Comparison of ENCODE assay signal across 23 mouse cellular contexts in the genomic region with DNA sequence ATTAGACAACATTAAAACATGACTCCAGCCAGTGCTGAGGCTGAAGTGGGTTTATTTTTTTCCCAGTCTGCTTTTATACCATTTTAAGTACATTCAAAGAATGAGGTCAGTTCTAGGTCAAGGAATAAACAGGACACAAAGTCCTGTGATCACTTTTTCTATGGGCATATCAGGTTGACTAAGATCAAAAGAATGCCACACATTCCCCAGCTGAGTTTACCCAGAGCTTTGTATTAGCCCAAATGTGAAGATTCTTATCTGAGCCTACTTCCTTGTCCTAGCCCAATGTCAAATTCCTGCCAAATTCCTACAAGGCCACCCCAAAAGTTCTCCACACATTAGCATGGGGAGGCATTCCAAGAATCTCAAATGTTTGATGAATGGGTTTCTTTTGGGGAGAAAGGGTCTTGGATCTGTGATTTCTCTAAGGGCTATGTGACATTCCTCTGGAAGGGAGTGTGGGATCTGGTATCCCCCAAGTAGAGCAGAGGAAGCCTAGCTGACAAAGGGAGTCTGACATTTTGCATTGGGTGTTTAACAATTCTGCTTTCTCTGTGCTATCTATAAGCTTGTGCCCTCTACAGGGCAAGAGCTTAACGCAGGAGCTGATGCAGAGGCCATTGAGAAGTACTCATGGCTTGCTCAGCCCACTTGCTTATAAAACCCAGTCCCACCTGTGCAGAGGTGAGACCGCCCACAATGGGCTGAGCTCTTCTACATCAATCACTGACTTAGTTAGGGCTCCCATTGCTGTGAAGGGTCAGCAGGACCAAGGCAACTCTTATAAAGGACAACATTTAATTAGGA.
A peak's percentile ranks its signal among the peaks of the same experiment; 100 is the strongest.
DNase-seq lines count a peak whose midpoint lies in the region; ATAC-seq and TF ChIP-seq lines count a peak whose summit lies in the region.
"Had no signal": no experiment of that assay in that cellular context is flagged by ENCODE, and none has a peak within 500 bp of the region (broad histone marks: within the 10 kb centered on the region; RNA-seq: fewer than 3 reads in every experiment).

No protein-coding gene starts in this region.

- no peak overlapping the region for H3K4me3 ChIP-seq in lung, postnatal 0 days (ENCODE audit: low read depth, low read length)
- no peak overlapping the region for H3K4me3 ChIP-seq in liver, embryonic 11.5 days (ENCODE audit: low read depth, low read length)
- no peak overlapping the region for H3K4me3 ChIP-seq in hindbrain, postnatal 0 days (ENCODE audit: low read length)
- H3K4me3 ChIP-seq: embryonic facial prominence, embryonic 15.5 days; hindbrain, embryonic 12.5 days; limb, embryonic 13.5 days; liver, embryonic 13.5 days; midbrain, embryonic 12.5 days had no signal

- H3K4me2 ChIP-seq in lung, postnatal 0 days (replicated peaks; ENCODE audit: low read depth, low read length) = no peak overlapping the region
- no peak overlapping the region for H3K4me2 ChIP-seq in liver, embryonic 11.5 days
- no peak overlapping the region for H3K4me2 ChIP-seq in hindbrain, postnatal 0 days (ENCODE audit: low read depth, low read length)
- H3K4me2 ChIP-seq: embryonic facial prominence, embryonic 15.5 days; hindbrain, embryonic 12.5 days; limb, embryonic 13.5 days; liver, embryonic 13.5 days; midbrain, embryonic 12.5 days had no signal

- no peak overlapping the region for H3K27ac ChIP-seq in lung, postnatal 0 days (ENCODE audit: low read length)
- H3K27ac ChIP-seq in liver, embryonic 11.5 days (ENCODE audit: low read depth, low read length) = no peak overlapping the region
- no peak overlapping the region for H3K27ac ChIP-seq in hindbrain, postnatal 0 days
- H3K27ac ChIP-seq: embryonic facial prominence, embryonic 15.5 days; hindbrain, embryonic 12.5 days; limb, embryonic 13.5 days; liver, embryonic 13.5 days; midbrain, embryonic 12.5 days had no signal

- peak; percentile 2 for DNase-seq in embryo, embryonic 11 days
- DNase-seq in embryo, embryonic 9.5 days (ENCODE audit: extremely low spot score) = no peak
- peak; percentile 6 for DNase-seq in lung, postnatal 0 days (ENCODE audit: low spot score)
- no peak for DNase-seq in lung, postnatal 36 days
- peak; percentile 39 for DNase-seq in WW6 (ENCODE audit: low read depth, low spot score)
- DNase-seq in yolk sac, embryonic 10.5 days (ENCODE audit: low spot score) = peak; percentile 6
- no peak for DNase-seq in liver, embryonic 11.5 days (ENCODE audit: low spot score)
- DNase-seq in hindbrain, postnatal 0 days (ENCODE audit: low spot score) = no peak
- DNase-seq: cerebellum, adult 11 months; cerebellum, adult 9-11 months; gastrocnemius, postnatal 14 days; heart, adult 18-20 months; kidney, adult 8-10 months; kidney, postnatal 36 days; liver, embryonic 13.5 days; lung, postnatal 10 days; thymus, adult 18-20 months had no signal

- TF ChIP-seq CTCF in lung, postnatal 0 days (IDR thresholded peaks at IDR 0.05) = no peak
- no peak for TF ChIP-seq CTCF in hindbrain, postnatal 0 days (IDR thresholded peaks at IDR 0.05; ENCODE audit: low read depth)

- 61% methylated on average over 2 of the region's 2 CpGs for WGBS in lung, postnatal 0 days
- 57% methylated on average over 2 of the region's 2 CpGs for WGBS in liver, embryonic 11.5 days
- 61% methylated on average over 2 of the region's 2 CpGs for WGBS in hindbrain, postnatal 0 days

- TF ChIP-seq EP300 in lung, postnatal 0 days (IDR thresholded peaks at IDR 0.05) = peak; percentile 52; the same call in 1 of the 2 replicates

- no peaks in the 10 kb centered on the region for H3K9me3 ChIP-seq in lung, postnatal 0 days (ENCODE audit: low read length)
- H3K9me3 ChIP-seq in liver, embryonic 11.5 days (ENCODE audit: control insufficient read depth, low read length) = no peaks in the 10 kb centered on the region
- H3K9me3 ChIP-seq in hindbrain, postnatal 0 days (ENCODE audit: low read length) = no peaks in the 10 kb centered on the region
- H3K9me3 ChIP-seq: embryonic facial prominence, embryonic 15.5 days; hindbrain, embryonic 12.5 days; limb, embryonic 13.5 days; liver, embryonic 13.5 days; midbrain, embryonic 12.5 days had no signal

- H3K27me3 ChIP-seq in lung, postnatal 0 days (replicated peaks; ENCODE audit: insufficient read depth, low read length) = no peaks in the 10 kb centered on the region
- H3K27me3 ChIP-seq in liver, embryonic 11.5 days (replicated peaks; ENCODE audit: control insufficient read depth, insufficient read depth, low read length) = no peaks in the 10 kb centered on the region
- H3K27me3 ChIP-seq in hindbrain, postnatal 0 days (ENCODE audit: insufficient read depth, low read length) = no peaks in the 10 kb centered on the region
- H3K27me3 ChIP-seq: embryonic facial prominence, embryonic 15.5 days; hindbrain, embryonic 12.5 days; limb, embryonic 13.5 days; liver, embryonic 13.5 days; midbrain, embryonic 12.5 days had no signal

- no peak overlapping the region for H3K9ac ChIP-seq in lung, postnatal 0 days (replicated peaks; ENCODE audit: low read depth)
- H3K9ac ChIP-seq in liver, embryonic 11.5 days (ENCODE audit: low read depth, low read length) = no peak overlapping the region
- no peak overlapping the region for H3K9ac ChIP-seq in hindbrain, postnatal 0 days (replicated peaks; ENCODE audit: low read length)
- H3K9ac ChIP-seq: embryonic facial prominence, embryonic 15.5 days; hindbrain, embryonic 12.5 days; limb, embryonic 13.5 days; liver, embryonic 13.5 days; midbrain, embryonic 12.5 days had no signal

- no peaks in the 10 kb centered on the region for H3K4me1 ChIP-seq in lung, postnatal 0 days (ENCODE audit: insufficient read depth, low read depth, low read length)
- H3K4me1 ChIP-seq in liver, embryonic 11.5 days (replicated peaks; ENCODE audit: control insufficient read depth, insufficient read depth, low read length) = no peaks in the 10 kb centered on the region
- H3K4me1 ChIP-seq in hindbrain, postnatal 0 days (ENCODE audit: insufficient read depth, low read length) = no peaks in the 10 kb centered on the region
- H3K4me1 ChIP-seq: embryonic facial prominence, embryonic 15.5 days; hindbrain, embryonic 12.5 days; limb, embryonic 13.5 days; liver, embryonic 13.5 days; midbrain, embryonic 12.5 days had no signal

- no peaks in the 10 kb centered on the region for H3K36me3 ChIP-seq in lung, postnatal 0 days (ENCODE audit: insufficient read depth, low read length)
- no peaks in the 10 kb centered on the region for H3K36me3 ChIP-seq in liver, embryonic 11.5 days (ENCODE audit: control insufficient read depth, insufficient read depth, low read length)
- H3K36me3 ChIP-seq in hindbrain, postnatal 0 days (ENCODE audit: insufficient read depth, low read length) = no peaks in the 10 kb centered on the region
- H3K36me3 ChIP-seq: embryonic facial prominence, embryonic 15.5 days; hindbrain, embryonic 12.5 days; limb, embryonic 13.5 days; liver, embryonic 13.5 days; midbrain, embryonic 12.5 days had no signal

- peak; percentile 37; the same call in 1 of the 2 replicates for ATAC-seq in lung, postnatal 0 days
- ATAC-seq in liver, embryonic 11.5 days (replicated peaks; ENCODE audit: low FRiP score) = no peak
- no peak for ATAC-seq in hindbrain, postnatal 0 days
- ATAC-seq: CD4-positive, CD25-positive, alpha-beta regulatory T cell, adult 4 months; forebrain, embryonic 14.5 days had no signal

Comparison
In these comparisons a context has a peak if more than half of its experiments do, and no peak if none do; other contexts are left out.
1. DNase-seq: peak in embryo, embryonic 11 days (single experiment), lung, postnatal 0 days (single experiment), WW6 (single experiment) and yolk sac, embryonic 10.5 days (single experiment); none in embryo, embryonic 9.5 days (single experiment), lung, postnatal 36 days (single experiment), liver, embryonic 11.5 days (single experiment) and hindbrain, postnatal 0 days (single experiment).